Mouse (Mus musculus): ENCODE measurements at regions not wholly inside any gene's neighbourhood (a gene's known extent, or its start where the extent isn't known, plus 50 kb on each side); places are given as distances from the start of the nearest gene placed in this dataset.

DNA sequence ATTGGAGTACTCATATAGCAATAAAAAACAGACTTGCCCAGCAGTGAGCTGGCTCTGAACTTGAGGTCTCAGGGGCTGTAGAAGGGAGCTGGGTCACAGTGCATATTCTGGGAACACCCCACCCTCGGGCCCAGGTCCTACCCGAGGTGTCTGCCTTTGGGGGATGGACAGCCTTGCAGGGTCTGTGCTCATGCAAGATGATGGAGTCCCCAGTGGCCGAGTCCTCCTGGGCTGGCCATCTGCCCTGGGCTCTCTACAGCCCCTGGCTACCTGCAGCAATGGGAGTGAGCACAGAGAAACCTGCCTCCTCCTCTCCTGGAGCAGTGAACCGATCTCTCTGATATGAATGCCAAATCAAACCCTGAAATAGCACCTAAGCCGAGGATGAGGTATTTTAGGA is 117.9 kb downstream of the Tex29 start:
- TF ChIP-seq REST (IDR thresholded peaks at IDR 0.05; ENCODE audit: insufficient read depth, insufficient read length) = no peak
- TF ChIP-seq MAX (IDR thresholded peaks at IDR 0.05; ENCODE audit: low read depth) = no peak
- TF ChIP-seq E2F4 (IDR thresholded peaks at IDR 0.05; ENCODE audit: insufficient read depth) = no peak
- TF ChIP-seq TCF3 (IDR thresholded peaks at IDR 0.05; ENCODE audit: insufficient read length, low read depth) = no peak
- TF ChIP-seq MYOD1 (IDR thresholded peaks at IDR 0.05; ENCODE audit: control insufficient read depth in 1 of 3, insufficient read length in 2 of 3, low read depth in 2 of 3) = no peak
- TF ChIP-seq USF1 (IDR thresholded peaks at IDR 0.05; ENCODE audit: low read depth) = no peak
- TF ChIP-seq MYOG (IDR thresholded peaks at IDR 0.05; ENCODE audit: control insufficient read depth in 1 of 3, insufficient read depth in 1 of 3, insufficient read length in 2 of 3, low read depth in 2 of 3) = no peak
- TF ChIP-seq TCF12 (IDR thresholded peaks at IDR 0.05; ENCODE audit: insufficient read depth, poor library complexity, severe bottlenecking) = no peak
- TF ChIP-seq SRF (IDR thresholded peaks at IDR 0.05; ENCODE audit: control insufficient read depth, insufficient read length, low read depth) = no peak
- TF ChIP-seq POLR2AphosphoS2 (IDR thresholded peaks at IDR 0.05; ENCODE audit: insufficient read length, low read depth) = no peak
- Histone ChIP-seq H3K36me3 (ENCODE audit: control insufficient read depth, insufficient read depth) (no peaks in the 10 kb centered on the region), H3K79me2 (ENCODE audit: control insufficient read depth, insufficient read depth) (no peaks in the 10 kb centered on the region)

DNA sequence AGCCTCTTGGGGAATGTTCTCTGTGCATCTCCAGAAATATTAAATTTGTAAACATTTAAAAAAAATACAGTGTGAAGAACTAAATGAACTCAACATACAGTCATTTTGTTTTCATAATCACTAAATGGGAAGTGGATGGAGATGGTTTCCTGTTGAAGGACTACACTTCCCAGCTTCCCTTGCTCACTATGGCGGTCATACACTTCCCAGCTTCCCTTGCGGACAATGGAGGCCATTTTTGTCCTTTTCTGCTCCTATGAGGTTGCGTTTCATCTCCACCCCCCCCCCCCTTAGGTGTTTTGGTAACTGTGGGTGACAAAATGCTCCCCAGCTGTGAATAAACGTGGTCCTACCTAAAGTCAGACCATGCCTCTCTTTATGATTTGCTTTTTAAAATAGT is 119.2 kb downstream of the Tex29 start:
- H3K4me3 ChIP-seq = no peak overlapping the region

More for the DNA sequence above, 117.9 kb downstream of the Tex29 start:
- Histone ChIP-seq H3K4me3 (no peak overlapping the region), H3ac (ENCODE audit: control insufficient read depth, insufficient read length) (no peak overlapping the region), H3K27me3 (ENCODE audit: control insufficient read depth, insufficient read depth, insufficient read length) (peaks cover 6% of the 10 kb centered on the region), H3K4me2 (ENCODE audit: low read depth) (no peak overlapping the region)

GRCm38 (mm10) chr8:11963575-11963974 is 123.3 kb downstream of the Tex29 start:
- Histone ChIP-seq H3K79me2 (ENCODE audit: control insufficient read depth, insufficient read depth) (no peaks in the 10 kb centered on the region), H3K4me3 (no peak overlapping the region), H3K36me3 (ENCODE audit: control insufficient read depth, insufficient read depth) (no peaks in the 10 kb centered on the region), H3ac (ENCODE audit: control insufficient read depth, insufficient read length) (no peak overlapping the region), H3K27me3 (ENCODE audit: control insufficient read depth, insufficient read depth, insufficient read length) (peaks cover 12% of the 10 kb centered on the region), H3K4me2 (ENCODE audit: low read depth) (no peak overlapping the region)
- TF ChIP-seq TCF3 (IDR thresholded peaks at IDR 0.05; ENCODE audit: insufficient read length, low read depth) (no peak), POLR2AphosphoS2 (IDR thresholded peaks at IDR 0.05; ENCODE audit: insufficient read length, low read depth) (no peak), MYOD1 (IDR thresholded peaks at IDR 0.05; ENCODE audit: control insufficient read depth in 1 of 3, insufficient read length in 2 of 3, low read depth in 2 of 3) (no peak), MAX (IDR thresholded peaks at IDR 0.05; ENCODE audit: low read depth) (no peak), SRF (IDR thresholded peaks at IDR 0.05; ENCODE audit: control insufficient read depth, insufficient read length, low read depth) (no peak), E2F4 (IDR thresholded peaks at IDR 0.05; ENCODE audit: insufficient read depth) (no peak), TCF12 (IDR thresholded peaks at IDR 0.05; ENCODE audit: insufficient read depth, poor library complexity, severe bottlenecking) (no peak), USF1 (IDR thresholded peaks at IDR 0.05; ENCODE audit: low read depth) (no peak), REST (IDR thresholded peaks at IDR 0.05; ENCODE audit: insufficient read depth, insufficient read length) (no peak), CEBPB (IDR thresholded peaks at IDR 0.05; ENCODE audit: insufficient read depth, poor library complexity, severe bottlenecking) (no peak), POLR2A (IDR thresholded peaks at IDR 0.05; ENCODE audit: insufficient read length, low read depth) (no peak), MYOG (IDR thresholded peaks at IDR 0.05; ENCODE audit: control insufficient read depth in 1 of 3, insufficient read depth in 1 of 3, insufficient read length in 2 of 3, low read depth in 2 of 3) (no peak)

More for the DNA sequence above, 119.2 kb downstream of the Tex29 start:
- H3K79me2 ChIP-seq (ENCODE audit: control insufficient read depth, insufficient read depth) = no peaks in the 10 kb centered on the region
- H3K36me3 ChIP-seq (ENCODE audit: control insufficient read depth, insufficient read depth) = no peaks in the 10 kb centered on the region
- no peak overlapping the region for H3ac ChIP-seq (ENCODE audit: control insufficient read depth, insufficient read length)
- H3K27me3 ChIP-seq (ENCODE audit: control insufficient read depth, insufficient read depth, insufficient read length) = peaks cover 7% of the 10 kb centered on the region
- H3K4me2 ChIP-seq (ENCODE audit: low read depth) = peak overlapping the region; percentile 29
- TF ChIP-seq TCF12 (IDR thresholded peaks at IDR 0.05; ENCODE audit: insufficient read depth, poor library complexity, severe bottlenecking) (no peak), POLR2A (IDR thresholded peaks at IDR 0.05; ENCODE audit: insufficient read length, low read depth) (no peak), MAX (IDR thresholded peaks at IDR 0.05; ENCODE audit: low read depth) (no peak), MYOG (IDR thresholded peaks at IDR 0.05; ENCODE audit: control insufficient read depth in 1 of 3, insufficient read depth in 1 of 3, insufficient read length in 2 of 3, low read depth in 2 of 3) (no peak), TCF3 (IDR thresholded peaks at IDR 0.05; ENCODE audit: insufficient read length, low read depth) (no peak), REST (IDR thresholded peaks at IDR 0.05; ENCODE audit: insufficient read depth, insufficient read length) (no peak), USF1 (IDR thresholded peaks at IDR 0.05; ENCODE audit: low read depth) (no peak), POLR2AphosphoS2 (IDR thresholded peaks at IDR 0.05; ENCODE audit: insufficient read length, low read depth) (no peak), MYOD1 (IDR thresholded peaks at IDR 0.05; ENCODE audit: control insufficient read depth in 1 of 3, insufficient read length in 2 of 3, low read depth in 2 of 3) (no peak), SRF (IDR thresholded peaks at IDR 0.05; ENCODE audit: control insufficient read depth, insufficient read length, low read depth) (no peak), E2F4 (IDR thresholded peaks at IDR 0.05; ENCODE audit: insufficient read depth) (no peak), CEBPB (IDR thresholded peaks at IDR 0.05; ENCODE audit: insufficient read depth, poor library complexity, severe bottlenecking) (no peak)

- Histone ChIP-seq H3K36me3 (ENCODE audit: control insufficient read depth, insufficient read depth) (no peaks in the 10 kb centered on the region), H3K27me3 (ENCODE audit: control insufficient read depth, insufficient read depth, insufficient read length) (peaks cover 32% of the 10 kb centered on the region), H3K79me2 (ENCODE audit: control insufficient read depth, insufficient read depth) (no peaks in the 10 kb centered on the region), H3ac (ENCODE audit: control insufficient read depth, insufficient read length) (no peak overlapping the region), H3K4me2 (ENCODE audit: low read depth) (no peak overlapping the region), H3K4me3 (no peak overlapping the region)
- TF ChIP-seq MYOD1 (IDR thresholded peaks at IDR 0.05; ENCODE audit: control insufficient read depth in 1 of 3, insufficient read length in 2 of 3, low read depth in 2 of 3) (no peak), TCF12 (IDR thresholded peaks at IDR 0.05; ENCODE audit: insufficient read depth, poor library complexity, severe bottlenecking) (no peak), SRF (IDR thresholded peaks at IDR 0.05; ENCODE audit: control insufficient read depth, insufficient read length, low read depth) (no peak), MYOG (IDR thresholded peaks at IDR 0.05; ENCODE audit: control insufficient read depth in 1 of 3, insufficient read depth in 1 of 3, insufficient read length in 2 of 3, low read depth in 2 of 3) (no peak), E2F4 (IDR thresholded peaks at IDR 0.05; ENCODE audit: insufficient read depth) (no peak), USF1 (IDR thresholded peaks at IDR 0.05; ENCODE audit: low read depth) (no peak), REST (IDR thresholded peaks at IDR 0.05; ENCODE audit: insufficient read depth, insufficient read length) (no peak), TCF3 (IDR thresholded peaks at IDR 0.05; ENCODE audit: insufficient read length, low read depth) (no peak), POLR2AphosphoS2 (IDR thresholded peaks at IDR 0.05; ENCODE audit: insufficient read length, low read depth) (no peak), POLR2A (IDR thresholded peaks at IDR 0.05; ENCODE audit: insufficient read length, low read depth) (no peak), CEBPB (IDR thresholded peaks at IDR 0.05; ENCODE audit: insufficient read depth, poor library complexity, severe bottlenecking) (no peak), MAX (IDR thresholded peaks at IDR 0.05; ENCODE audit: low read depth) (no peak)
Observed at GRCm38 (mm10) chr8:11967670-11968069, 127.4 kb downstream of the Tex29 start.
